Mouse (Mus musculus) limb, embryonic 14.5 days (tissue): Measurements from ENCODE around the gene Hdac9. TPM values are rescaled to one million over a fixed set of nuclear protein-coding genes. Genes with fewer than 3 reads are reported as not detected.

ENCODE experiments used
- ATAC-seq: fragments of 200-750 bp; cut with Nextera tagmentation; 2 replicates; pipeline ENCODE4 v1.8.0; 2017; ENCODE audit warnings: low read depth, moderate number of reproducible peaks, moderate TSS enrichment; ENCODE audit not compliant: low FRiP score
- DNase-seq: peaks from one replicate; pipeline ENCODE4 v3.0.0-alpha.2; 2015; ENCODE audit warnings: low spot score
- H3K27ac ChIP-seq: fragments of 300-500 bp; sonication (generic); replicated peaks from 2 replicates; pipeline ENCODE4 v1.5.1; 2014; ENCODE audit warnings: low read depth, mild to moderate bottlenecking, low read length, moderate library complexity, mixed read lengths
- H3K27me3 ChIP-seq: fragments of 300-500 bp; sonication (generic); 2 replicates; pipeline ENCODE4 v1.6.1; 2014; ENCODE audit warnings: low read length, mixed read lengths; ENCODE audit not compliant: control insufficient read depth, insufficient read depth
- H3K36me3 ChIP-seq: fragments of 300-500 bp; sonication (generic); 2 replicates; pipeline ENCODE4 v1.6.1; 2014; ENCODE audit warnings: mild to moderate bottlenecking, low read length, moderate library complexity, mixed read lengths; ENCODE audit not compliant: control insufficient read depth, insufficient read depth
- H3K4me1 ChIP-seq: fragments of 300-500 bp; sonication (generic); 2 replicates; pipeline ENCODE4 v1.6.1; 2014; ENCODE audit warnings: antibody characterized with exemption, low read length, mixed read lengths; ENCODE audit not compliant: control insufficient read depth, insufficient read depth
- H3K4me2 ChIP-seq: fragments of 300-500 bp; sonication (generic); replicated peaks from 2 replicates; pipeline ENCODE4 v1.6.1; 2014; ENCODE audit warnings: low read depth, mild to moderate bottlenecking, low read length, moderate library complexity; ENCODE audit not compliant: severe bottlenecking
- H3K4me3 ChIP-seq: fragments of 300-500 bp; sonication (generic); replicated peaks from 2 replicates; pipeline ENCODE4 v1.5.1; 2014; ENCODE audit warnings: low read length
- H3K9ac ChIP-seq: fragments of 300-500 bp; sonication (generic); 2 replicates; pipeline ENCODE4 v1.6.1; 2014; ENCODE audit warnings: mild to moderate bottlenecking, low read depth, low read length, moderate library complexity; ENCODE audit not compliant: severe bottlenecking
- H3K9me3 ChIP-seq: fragments of 300-500 bp; sonication (generic); 2 replicates; pipeline ENCODE4 v1.6.1; 2016; ENCODE audit warnings: low read length; ENCODE audit not compliant: control insufficient read depth
- POLR2A ChIP-seq: fragments of 200-500 bp; IDR thresholded peaks from 2 replicates; pipeline ENCODE4 v1.8.0; 2012; ENCODE audit warnings: inconsistent platforms, mild to moderate bottlenecking, moderate library complexity, borderline replicate concordance; ENCODE audit not compliant: insufficient read depth, insufficient read length; ENCODE audit errors: extremely low read depth
- WGBS: fragments of 180-500 bp; shearing (Covaris S2); extraction: QIAGEN DNeasy Blood & Tissue Kit; methylation state at CpG from one replicate; pipeline ENCODE4 v1.1.7; 2014; 5-methylcytosine and 5-hydroxymethylcytosine counted together
- polyA plus RNA-seq, 2 experiments: library from polyadenylated mRNA; depleted of rRNA in 1 of 2; stranded (reverse) in 1 of 2; unstranded in 1 of 2; fragments of >200 nt; fragmentation: Nextera tagmentation in 1 of 2; extraction: Ambion mirVana in 1 of 2; gene quantifications; 2 replicates each; pipeline versions ENCODE4 v1.2.1 to v1.2.3; 2012 to 2014

Hdac9 gene
- polyA plus RNA-seq, 2 experiments: 7.8 to 9.7 TPM

DNA sequence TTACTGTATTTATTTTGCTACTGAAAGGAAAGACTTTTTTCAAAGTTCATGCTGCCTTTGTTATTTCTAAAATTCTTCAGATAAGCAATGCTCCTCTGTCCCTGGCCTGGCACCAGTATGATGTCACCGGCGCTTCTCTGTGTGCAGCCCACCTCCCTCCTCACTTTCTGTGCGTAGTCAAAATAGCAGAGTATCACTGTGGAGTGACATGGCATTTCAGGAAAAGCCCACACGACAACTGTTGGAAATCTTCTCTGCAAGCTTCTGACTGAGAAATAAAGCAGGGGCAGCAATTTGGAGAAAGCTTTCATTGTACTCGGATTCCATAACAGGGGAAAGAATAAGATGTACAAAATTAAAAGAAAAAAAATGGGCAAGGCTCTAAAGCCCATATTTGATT lies 302.1 kb downstream of the Hdac9 start:
- H3K27ac ChIP-seq: no peak overlapping the region
- no peak for TF ChIP-seq POLR2A
- 79% methylated on average over 5 of the region's 5 CpGs for WGBS
- no peak overlapping the region for H3K9ac ChIP-seq
- H3K4me3 ChIP-seq: no peak overlapping the region
- H3K36me3 ChIP-seq: no peaks in the 10 kb centered on the region
- no peaks in the 10 kb centered on the region for H3K27me3 ChIP-seq
- no peaks in the 10 kb centered on the region for H3K9me3 ChIP-seq
- DNase-seq: no peak
- H3K4me1 ChIP-seq: 0 out of 2 replicates have a peak, but pooled peaks cover 2% of the 10 kb centered on the region
- no peak overlapping the region for H3K4me2 ChIP-seq
- no peak for ATAC-seq

DNA sequence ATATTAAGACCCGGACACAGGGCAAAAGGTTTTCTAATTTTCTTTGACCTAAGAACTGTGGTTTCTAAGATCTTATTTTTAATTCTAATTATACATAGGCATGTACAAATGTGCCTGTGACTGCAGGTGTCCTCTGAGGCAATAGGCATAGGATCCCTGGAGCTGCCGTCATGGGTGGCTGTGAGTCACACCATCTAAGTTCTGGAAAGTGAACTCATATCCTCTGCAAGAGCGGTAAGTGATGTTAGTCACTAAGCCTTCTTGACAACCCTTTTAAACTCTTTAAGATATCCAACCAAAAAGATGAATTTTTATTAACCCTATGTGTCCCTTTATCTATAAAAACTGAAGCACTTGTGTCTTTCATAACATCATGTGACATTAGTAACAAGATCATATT lies 304.4 kb downstream of the Hdac9 start:
- ATAC-seq (no peak), DNase-seq (no peak)
- no peak overlapping the region for H3K9ac ChIP-seq
- H3K4me3 ChIP-seq: no peak overlapping the region
- H3K9me3 ChIP-seq: no peaks in the 10 kb centered on the region
- no peak for TF ChIP-seq POLR2A
- WGBS: 83% methylated on average over 3 of the region's 3 CpGs
- H3K4me2 ChIP-seq: no peak overlapping the region
- 0 out of 2 replicates have a peak, but pooled peaks cover 2% of the 10 kb centered on the region for H3K4me1 ChIP-seq
- no peak overlapping the region for H3K27ac ChIP-seq
- no peaks in the 10 kb centered on the region for H3K27me3 ChIP-seq
- no peaks in the 10 kb centered on the region for H3K36me3 ChIP-seq

DNA sequence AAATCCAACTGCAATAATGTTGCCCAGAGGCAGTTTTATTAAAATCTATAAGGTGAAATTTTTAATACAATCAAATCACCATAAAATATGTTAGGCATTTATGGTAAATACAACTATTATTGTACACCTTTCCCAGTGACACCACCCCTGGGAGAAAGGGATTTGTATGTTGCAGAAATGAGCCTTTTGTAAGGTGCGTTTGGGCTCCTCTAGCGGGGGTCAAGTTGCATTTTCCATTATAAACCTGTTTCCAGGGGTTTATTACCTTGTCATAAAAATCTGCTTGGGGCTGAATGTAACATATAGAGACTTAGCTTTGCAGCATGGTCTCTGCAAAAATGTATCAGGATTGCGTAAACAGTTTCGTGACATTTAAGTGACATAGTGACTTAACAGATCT lies 312.4 kb downstream of the Hdac9 start:
- no peak overlapping the region for H3K27ac ChIP-seq
- no peak overlapping the region for H3K4me2 ChIP-seq
- no peak overlapping the region for H3K4me3 ChIP-seq
- H3K36me3 ChIP-seq: no peaks in the 10 kb centered on the region
- H3K27me3 ChIP-seq: no peaks in the 10 kb centered on the region
- ATAC-seq (peak; percentile 65), DNase-seq (peak; percentile 27)
- H3K9ac ChIP-seq: no peak overlapping the region
- no peaks in the 10 kb centered on the region for H3K9me3 ChIP-seq
- no peak for TF ChIP-seq POLR2A
- WGBS: 16% methylated on average over 4 of the region's 4 CpGs
- H3K4me1 ChIP-seq: peaks cover 4% of the 10 kb centered on the region

DNA sequence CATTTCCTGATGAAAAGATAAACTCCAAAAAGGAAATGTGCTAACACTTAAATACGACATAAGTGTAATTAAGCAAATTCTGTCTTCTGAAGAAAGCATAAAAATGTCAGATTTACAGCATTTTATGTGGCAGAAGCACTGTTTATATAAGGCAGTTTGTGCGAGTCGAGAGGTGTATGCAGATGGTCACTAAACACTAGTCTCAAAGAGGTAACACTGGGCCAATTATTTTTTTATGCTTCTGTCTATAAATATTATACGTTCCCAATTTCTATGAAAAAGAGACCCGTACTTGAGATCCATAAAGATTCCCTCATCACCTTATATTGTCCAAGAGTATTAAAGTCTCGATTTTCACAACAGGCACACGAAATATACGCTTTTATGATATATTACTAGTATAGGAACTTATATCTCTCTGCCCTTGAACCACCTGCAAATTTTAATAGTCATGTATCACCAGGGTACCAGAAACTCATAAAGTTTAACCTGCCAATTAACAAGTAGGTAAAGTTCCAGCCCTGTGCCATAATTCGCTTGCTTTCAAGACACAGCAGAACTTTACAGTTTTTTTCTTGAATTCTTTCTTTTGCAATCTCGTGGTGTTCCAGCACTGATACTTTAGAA lies 322.6 kb downstream of the Hdac9 start:
- Histone ChIP-seq H3K4me1 (peaks cover 5% of the 10 kb centered on the region; the same call in 1 of the 2 replicates), H3K9ac (no peak overlapping the region), H3K4me3 (no peak overlapping the region), H3K27ac (no peak overlapping the region), H3K9me3 (no peaks in the 10 kb centered on the region), H3K36me3 (no peaks in the 10 kb centered on the region), H3K27me3 (no peaks in the 10 kb centered on the region), H3K4me2 (no peak overlapping the region)
- no peak for TF ChIP-seq POLR2A
- no peak; the same call in 1 of the 2 replicates for ATAC-seq
- peak; percentile 13 for DNase-seq
- WGBS: 20% methylated on average over 10 of the region's 10 CpGs

DNA sequence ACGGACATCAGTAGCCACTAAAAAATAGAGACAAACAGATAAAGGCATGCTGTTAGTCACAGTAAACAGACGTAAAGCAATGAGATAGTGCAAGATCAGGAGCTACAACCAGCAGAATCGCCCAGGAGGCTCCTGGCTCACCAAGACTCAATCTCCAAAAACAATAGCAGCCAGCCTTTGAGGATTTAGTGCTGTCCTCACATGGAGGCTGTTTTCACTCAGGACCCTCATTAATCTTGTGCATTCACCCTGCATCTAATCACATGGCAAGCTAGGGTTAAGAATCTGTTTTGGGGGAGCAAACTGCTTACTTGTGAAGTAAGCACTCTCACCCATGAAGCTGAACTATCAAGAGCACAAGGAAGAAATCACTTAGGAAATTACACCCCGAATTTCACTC lies 329.7 kb downstream of the Hdac9 start:
- TF ChIP-seq POLR2A: no peak
- ATAC-seq (no peak), DNase-seq (no peak)
- no peak overlapping the region for H3K4me3 ChIP-seq
- H3K27me3 ChIP-seq: no peaks in the 10 kb centered on the region
- no peak overlapping the region for H3K27ac ChIP-seq
- H3K9me3 ChIP-seq: no peaks in the 10 kb centered on the region
- 48% methylated on average over 4 of the region's 4 CpGs for WGBS
- no peak overlapping the region for H3K9ac ChIP-seq
- H3K36me3 ChIP-seq: no peaks in the 10 kb centered on the region
- H3K4me2 ChIP-seq: no peak overlapping the region
- no peaks in the 10 kb centered on the region for H3K4me1 ChIP-seq
